Mouse (Mus musculus) spleen, postnatal 4 days (tissue): ENCODE measurements around the gene Gm266.

Experiments
- DNase-seq, 2 experiments: peaks; one replicate each; pipeline ENCODE4 v3.0.0; 2022; ENCODE audit warnings: low spot score in 2 of 2

Gene Gm266

GRCm38 (mm10) chr12:111503063-111503567 is 17.5 kb upstream of the Gm266 start:
- no peak for DNase-seq

DNA sequence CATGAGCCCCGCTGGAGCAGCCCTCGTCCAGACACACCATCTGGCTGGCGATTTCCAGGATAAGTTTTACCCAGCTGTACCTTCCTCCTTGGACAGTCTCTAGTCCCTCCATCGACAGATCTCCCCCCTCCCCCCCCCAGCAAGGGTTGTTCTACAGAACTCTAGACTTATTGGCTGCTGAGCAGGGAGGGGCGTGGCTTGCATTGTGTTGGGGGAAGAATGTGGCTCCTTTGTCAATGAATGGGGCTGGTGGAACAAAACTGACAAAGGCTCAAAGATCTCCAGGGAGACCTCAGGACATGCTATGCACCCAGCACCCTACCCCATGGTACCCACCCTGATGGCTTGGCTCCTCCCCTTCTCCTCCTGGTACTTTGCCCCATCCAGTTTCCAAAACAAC is 15.1 kb upstream of the Gm266 start:
- DNase-seq: no peak

GRCm38 (mm10) chr12:111499617-111500016 is 14.0 kb upstream of the Gm266 start:
- DNase-seq: no peak

GRCm38 (mm10) chr12:111497076-111497475 is 11.5 kb upstream of the Gm266 start:
- DNase-seq: no peak

DNA sequence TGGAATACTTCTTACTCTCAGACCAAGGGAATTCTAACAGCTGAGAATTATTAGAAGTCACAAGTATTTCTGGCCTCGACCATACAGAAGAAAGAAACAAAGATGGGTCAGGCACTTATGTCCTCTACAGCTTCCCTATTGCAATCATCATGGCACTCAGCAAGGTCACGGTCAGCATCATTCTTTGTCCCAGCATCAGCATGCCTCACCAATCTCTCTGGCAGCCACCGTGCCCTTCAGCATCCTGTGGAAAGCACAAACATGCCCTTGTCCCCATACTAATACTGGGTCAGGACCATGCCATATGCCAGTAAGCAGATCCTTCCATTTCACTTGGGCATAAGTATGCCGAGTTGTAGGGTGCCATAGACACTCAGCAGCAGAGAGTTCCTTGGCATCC is 9.3 kb upstream of the Gm266 start:
- DNase-seq: no peak

GRCm38 (mm10) chr12:111489261-111489865 is 3.7 kb upstream of the Gm266 start:
- DNase-seq: no peak

DNA sequence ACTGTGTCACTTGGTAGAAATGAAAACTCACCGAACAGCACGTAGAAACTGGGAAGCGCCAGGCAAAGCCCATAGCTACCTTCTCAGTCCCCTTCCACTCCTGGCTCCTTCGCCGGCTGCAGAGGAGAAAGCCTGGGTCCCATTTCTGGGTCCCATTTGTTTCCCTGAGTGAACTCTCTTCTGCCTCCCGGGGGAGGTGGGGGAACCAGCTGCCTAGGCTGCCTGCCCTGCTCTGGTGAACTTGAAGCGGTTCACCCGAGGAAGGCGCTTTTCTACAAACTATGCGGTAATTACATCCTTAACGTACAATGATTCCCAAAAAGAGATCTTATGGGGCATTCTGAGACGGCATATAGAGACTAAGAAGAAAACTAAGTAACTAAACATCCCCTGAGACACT is 832 bp upstream of the Gm266 start:
- no peak for DNase-seq

GRCm38 (mm10) chr12:111485046-111485651 is 474 bp downstream of the Gm266 start:
- no peak for DNase-seq

DNA sequence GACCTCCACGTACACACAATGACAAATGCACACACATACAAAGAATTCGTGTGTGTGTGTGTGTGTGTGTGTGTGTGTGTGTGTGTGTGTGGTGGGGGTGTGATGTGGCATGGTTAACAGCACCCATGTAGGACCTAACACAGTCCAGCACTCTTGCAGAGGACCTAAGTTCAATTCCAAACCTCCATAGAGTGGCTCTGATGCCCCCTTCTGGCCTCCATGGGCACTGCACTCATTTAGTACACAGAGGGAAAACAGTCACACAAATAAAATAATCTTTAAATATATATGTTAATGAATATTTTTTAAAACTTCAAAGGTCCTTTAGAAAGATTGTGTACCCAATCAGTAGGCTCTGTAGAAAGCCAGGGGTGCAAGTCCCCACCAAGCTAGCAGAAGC is 5.7 kb downstream of the Gm266 start:
- DNase-seq: peak in 1 of 2 experiments; percentile 77

- no peak for DNase-seq
Observed at GRCm38 (mm10) chr12:111478924-111479323, 6.7 kb downstream of the Gm266 start.

- DNase-seq: no peak
Observed at GRCm38 (mm10) chr12:111474893-111475643, 10.6 kb downstream of the Gm266 start.

DNA sequence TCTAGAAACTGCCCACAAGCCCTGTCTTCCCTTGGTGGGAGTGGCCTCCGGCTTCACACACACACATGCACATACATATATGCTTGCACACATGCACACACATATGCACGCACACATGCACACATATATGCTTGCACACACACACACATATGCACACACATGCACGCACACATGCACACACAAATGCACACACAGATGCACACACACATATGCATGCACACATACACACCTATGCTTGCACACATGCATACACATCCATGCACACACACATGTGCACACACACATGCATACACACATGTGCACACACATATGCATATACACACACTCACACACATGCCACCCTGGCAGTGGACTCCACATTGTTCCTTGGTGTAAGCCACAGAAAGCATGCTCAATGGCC is 11.2 kb downstream of the Gm266 start:
- no peak for DNase-seq

DNA sequence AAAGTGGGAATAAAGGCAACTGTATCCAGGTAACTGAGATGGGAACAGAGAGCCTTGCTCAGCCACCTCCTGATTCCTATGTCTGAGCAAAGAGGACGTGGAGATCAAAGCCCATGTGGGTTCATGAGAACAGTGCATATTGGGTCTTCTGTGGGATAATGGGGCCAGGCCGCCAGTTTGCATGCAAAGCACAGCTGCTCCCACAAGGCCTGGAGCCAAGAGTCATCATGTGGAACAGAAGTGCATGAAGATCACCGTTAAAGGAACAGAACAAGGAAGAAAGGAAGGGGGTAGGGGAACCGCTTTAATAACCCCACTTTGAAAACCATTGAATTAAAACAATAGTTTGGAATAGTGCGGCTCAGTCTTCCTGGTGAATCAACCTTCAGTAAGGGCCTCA is 12.7 kb downstream of the Gm266 start:
- no peak for DNase-seq

DNA sequence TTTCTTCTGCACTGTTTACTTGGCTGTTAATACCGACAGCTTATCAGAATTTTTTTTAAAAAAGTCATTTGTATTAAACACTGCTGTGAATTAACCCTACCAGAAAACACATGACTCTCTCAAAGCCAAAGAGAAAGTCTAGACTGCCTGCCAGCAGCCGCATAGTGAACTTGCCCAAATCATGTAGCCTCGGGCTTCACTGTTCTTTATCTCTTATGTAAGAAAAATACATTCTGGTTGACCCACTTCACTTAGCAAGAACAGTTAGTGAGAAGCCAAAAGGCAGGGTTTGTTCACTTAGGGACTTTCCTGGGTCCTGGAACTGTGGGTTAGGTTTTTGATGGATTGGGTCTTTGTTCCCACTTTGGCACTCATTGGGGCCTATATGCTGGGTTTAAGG is 13.9 kb downstream of the Gm266 start:
- DNase-seq: no peak

GRCm38 (mm10) chr12:111471119-111471518 is 14.5 kb downstream of the Gm266 start:
- no peak for DNase-seq

DNA sequence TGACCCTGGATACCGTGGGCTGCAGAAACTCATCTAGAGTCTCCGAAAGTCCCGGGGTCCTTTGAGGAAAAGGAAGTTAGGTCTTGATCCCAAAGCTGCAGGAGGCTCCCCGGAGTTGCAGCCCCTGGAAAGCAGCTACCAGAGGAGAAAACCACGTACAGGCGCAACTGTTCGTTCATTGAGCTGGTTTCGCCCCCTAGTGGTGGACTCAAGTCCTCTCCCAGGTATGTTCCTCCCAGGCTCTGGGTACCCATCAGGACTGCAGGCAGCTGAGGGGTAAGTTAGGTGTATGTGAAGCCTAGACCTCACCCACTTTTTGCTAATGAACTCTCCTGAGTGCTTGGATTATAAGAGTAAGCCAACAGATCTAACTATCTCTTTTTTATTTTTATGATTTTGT is 16.1 kb downstream of the Gm266 start:
- peak; percentile 71 to 88 for DNase-seq

GRCm38 (mm10) chr12:111468206-111468605 is 17.4 kb downstream of the Gm266 start:
- no peak for DNase-seq

DNA sequence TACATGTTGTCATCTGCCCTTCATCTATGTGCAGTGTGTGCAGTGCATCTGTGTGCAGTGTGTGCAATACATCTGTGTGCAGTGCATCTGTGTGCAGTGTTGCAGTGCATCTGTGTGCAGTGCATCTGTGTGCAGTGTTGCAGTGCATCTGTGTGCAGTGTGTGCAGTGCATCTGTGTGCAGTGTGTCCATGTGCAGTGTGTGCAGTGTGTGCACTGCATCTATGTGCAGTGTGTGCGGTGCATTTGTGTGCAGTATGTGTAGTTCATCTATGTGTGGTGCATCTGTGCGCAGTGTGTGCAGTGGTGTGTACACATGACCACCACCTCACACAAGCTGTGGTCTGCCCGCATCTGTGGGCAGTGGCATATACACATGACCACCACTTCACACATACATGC is 19.3 kb downstream of the Gm266 start:
- no peak for DNase-seq

DNA sequence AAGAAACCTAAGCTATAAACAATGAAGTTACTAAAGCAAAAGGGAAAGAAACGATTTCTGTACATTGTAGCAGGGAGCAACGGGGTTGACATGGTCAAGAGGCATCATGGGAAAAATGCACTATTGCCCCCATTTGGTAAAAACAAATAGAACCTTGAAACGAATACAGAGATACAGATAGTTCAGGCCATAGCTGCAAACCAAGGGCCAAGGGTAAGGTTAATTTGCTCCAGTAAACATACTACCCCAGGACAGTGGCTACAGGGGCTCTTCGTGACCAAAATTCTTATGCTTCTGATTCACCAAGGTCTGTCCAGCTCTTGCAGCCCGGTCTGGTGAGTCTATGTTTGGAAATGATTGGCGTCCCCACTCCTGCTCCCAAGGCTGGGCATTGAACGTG is 22.1 kb downstream of the Gm266 start:
- DNase-seq: no peak

- no peak for DNase-seq
Observed at GRCm38 (mm10) chr12:111457742-111458141, 27.9 kb downstream of the Gm266 start.

GRCm38 (mm10) chr12:111455860-111456259 is 29.8 kb downstream of the Gm266 start:
- no peak for DNase-seq

DNA sequence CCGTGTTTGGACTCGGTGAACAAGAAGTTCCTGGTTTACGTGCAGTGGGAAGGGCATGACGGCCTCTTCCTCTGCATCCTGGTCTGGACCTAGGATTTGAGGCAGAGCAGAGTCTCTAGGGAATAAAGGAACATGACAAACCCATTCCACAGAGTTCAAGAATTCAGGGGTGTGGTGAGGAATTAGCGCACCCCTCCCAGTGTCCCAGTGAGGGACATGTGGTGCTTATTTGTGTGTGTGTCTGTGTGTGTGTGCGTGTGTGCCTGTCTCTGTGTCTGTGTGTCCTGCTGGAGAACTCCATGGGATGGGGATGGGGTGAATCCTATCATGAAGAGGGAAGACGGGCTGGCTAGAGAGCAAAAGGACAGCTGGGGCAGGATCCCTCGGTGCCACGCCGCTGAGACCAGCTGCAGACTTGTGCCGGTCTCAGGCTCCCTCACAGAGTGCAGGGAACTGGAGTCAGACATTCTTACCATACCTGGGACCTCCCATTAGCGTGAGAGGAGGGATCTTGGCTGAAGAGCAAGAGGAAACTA is 30.2 kb downstream of the Gm266 start:
- peak in 1 of 2 experiments; percentile 16 for DNase-seq
